Mouse (Mus musculus): ENCODE results near the gene Zfp800. TPM values are rescaled to one million over a fixed set of nuclear protein-coding genes. Genes with fewer than 3 reads are reported as not detected.

The Zfp800 gene
- polyA plus RNA-seq, 1 experiment: 3.0 TPM

DNA sequence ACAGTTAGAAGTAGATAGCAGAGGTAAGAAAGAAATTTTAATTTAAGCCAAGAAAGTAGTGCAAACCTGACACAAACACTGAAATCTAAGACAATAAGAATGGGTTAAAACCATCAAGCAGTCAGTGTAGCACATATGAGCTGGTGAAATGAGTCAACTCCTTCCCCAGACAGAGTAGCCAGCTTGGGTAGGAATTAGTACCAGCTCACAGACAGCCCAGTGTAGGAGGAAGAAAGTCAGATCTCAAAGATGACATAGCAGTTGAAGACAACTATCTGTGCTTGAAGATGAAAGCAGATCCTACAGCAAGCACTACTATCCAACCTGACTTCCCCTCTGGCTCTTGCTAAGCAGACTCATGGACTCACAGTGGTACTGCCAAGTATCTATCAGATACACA lies 145.0 kb downstream of the Zfp800 start:
- Histone ChIP-seq H3K4me3 (replicated peaks; ENCODE audit: extremely low read depth, low read depth, low read length) (no peak overlapping the region), H3K4me1 (ENCODE audit: control insufficient read depth, insufficient read depth, low read length) (no peaks in the 10 kb centered on the region)
- no peak for TF ChIP-seq CTCF (IDR thresholded peaks at IDR 0.05; ENCODE audit: insufficient read depth, low read length)
- TF ChIP-seq POLR2A (IDR thresholded peaks at IDR 0.05; ENCODE audit: borderline replicate concordance, extremely low read depth, low read depth, low read length): no peak
- DNase-seq: no peak

DNA sequence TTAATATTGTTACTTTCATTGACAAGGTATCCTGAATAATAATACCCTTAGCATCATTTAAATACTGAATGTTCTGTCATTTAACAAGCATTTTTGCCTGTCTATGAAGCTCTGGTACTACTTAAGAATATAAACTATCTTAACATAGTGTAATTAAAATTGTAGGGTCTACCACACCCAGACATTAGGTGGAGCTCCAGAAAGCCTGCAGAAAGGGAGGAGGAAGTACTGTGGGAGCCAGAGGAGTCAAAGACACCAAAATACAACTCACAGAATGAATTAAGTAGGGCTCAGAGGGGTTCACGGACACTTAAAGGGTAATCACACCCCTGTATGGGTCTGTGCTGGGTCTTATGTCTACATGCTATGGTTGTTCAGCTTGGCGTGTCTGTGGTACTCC lies 149.6 kb downstream of the Zfp800 start:
- WGBS: 92% methylated on average over 2 of the region's 2 CpGs
- no peak for DNase-seq
- Histone ChIP-seq H3K4me3 (replicated peaks; ENCODE audit: extremely low read depth, low read depth, low read length) (no peak overlapping the region), H3K4me1 (ENCODE audit: control insufficient read depth, insufficient read depth, low read length) (no peaks in the 10 kb centered on the region)
- TF ChIP-seq POLR2A (IDR thresholded peaks at IDR 0.05; ENCODE audit: borderline replicate concordance, extremely low read depth, low read depth, low read length) (no peak), CTCF (IDR thresholded peaks at IDR 0.05; ENCODE audit: insufficient read depth, low read length) (no peak)

DNA sequence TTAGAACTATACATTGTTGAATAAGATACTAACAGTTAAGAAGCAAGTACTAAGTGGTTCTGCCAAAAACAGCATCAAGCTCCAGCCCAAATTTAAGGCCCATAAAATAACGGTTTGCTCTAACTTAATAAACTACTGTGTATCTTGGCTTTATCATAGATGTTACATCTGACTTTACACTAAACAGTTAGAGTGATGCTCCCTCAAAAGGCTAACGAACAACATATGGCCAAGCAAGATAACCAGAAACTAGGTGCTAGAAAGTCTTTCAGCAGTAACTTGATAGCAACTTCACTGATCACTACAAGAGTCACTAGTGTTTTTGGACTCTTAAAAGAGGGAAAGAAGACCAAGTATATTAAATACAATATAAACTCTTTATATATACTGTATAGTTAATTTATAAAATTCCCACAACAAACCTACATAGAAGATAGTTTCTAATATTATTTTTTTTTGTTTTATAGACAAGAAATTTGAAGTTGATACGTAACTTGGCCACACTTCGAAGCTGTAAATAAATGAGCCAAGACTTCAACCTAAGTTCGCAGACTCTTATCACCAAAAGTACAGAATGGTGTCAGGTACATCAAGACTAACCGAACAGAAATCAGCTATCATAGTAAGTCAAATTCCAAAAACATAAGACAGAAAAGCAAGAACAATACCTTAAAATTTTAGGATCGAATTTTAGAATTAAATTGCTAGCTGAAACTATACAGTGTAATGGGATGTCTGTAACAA lies 165.0 kb downstream of the Zfp800 start:
- TF ChIP-seq CTCF (IDR thresholded peaks at IDR 0.05; ENCODE audit: insufficient read depth, low read length) (no peak), POLR2A (IDR thresholded peaks at IDR 0.05; ENCODE audit: borderline replicate concordance, extremely low read depth, low read depth, low read length) (no peak)
- no peak for DNase-seq
- Histone ChIP-seq H3K4me1 (ENCODE audit: control insufficient read depth, insufficient read depth, low read length) (no peaks in the 10 kb centered on the region), H3K4me3 (replicated peaks; ENCODE audit: extremely low read depth, low read depth, low read length) (no peak overlapping the region)
- WGBS: 94% methylated on average over 7 of the region's 7 CpGs

DNA sequence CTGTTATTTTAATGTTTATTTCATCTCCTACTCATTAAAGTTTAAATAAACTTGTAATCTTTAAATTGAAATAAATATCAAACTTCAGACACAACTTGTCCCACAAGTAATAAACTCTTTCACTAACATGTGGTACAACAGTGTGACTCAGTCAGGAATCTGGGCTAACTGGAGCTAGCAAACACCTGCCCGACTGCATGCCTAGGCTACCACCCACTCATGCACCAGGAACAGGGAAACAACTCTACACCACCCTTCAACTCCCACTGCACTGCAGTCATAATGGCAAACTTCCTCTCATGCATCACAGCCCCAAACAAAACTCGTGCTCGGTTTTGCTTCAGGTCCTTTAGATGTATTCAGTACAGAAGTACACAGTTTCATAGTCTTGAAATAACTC lies 169.7 kb downstream of the Zfp800 start:
- WGBS: 69% methylated on average over 3 of the region's 3 CpGs
- no peak for DNase-seq
- Histone ChIP-seq H3K4me1 (ENCODE audit: control insufficient read depth, insufficient read depth, low read length) (no peaks in the 10 kb centered on the region), H3K4me3 (replicated peaks; ENCODE audit: extremely low read depth, low read depth, low read length) (no peak overlapping the region)
- TF ChIP-seq POLR2A (IDR thresholded peaks at IDR 0.05; ENCODE audit: borderline replicate concordance, extremely low read depth, low read depth, low read length) (no peak), CTCF (IDR thresholded peaks at IDR 0.05; ENCODE audit: insufficient read depth, low read length) (no peak)

DNA sequence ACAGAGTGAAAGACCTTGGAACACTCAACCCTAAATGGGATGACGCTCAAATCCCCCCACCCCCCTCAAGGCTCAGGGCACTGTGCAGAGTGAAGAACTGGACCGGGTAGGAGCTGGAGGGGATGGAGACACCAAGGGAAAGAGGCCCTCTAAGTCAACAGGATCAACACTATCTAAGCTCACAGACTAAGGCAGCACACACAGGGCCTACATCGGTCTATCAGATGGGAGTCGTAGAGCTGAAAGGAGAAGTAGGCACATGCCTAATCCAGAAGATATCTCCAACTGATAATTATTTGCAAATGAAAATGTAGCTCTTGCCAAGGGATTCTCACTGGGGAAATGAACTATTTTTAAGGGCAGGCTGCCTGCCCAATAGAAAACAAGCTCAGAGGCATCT lies 176.8 kb downstream of the Zfp800 start:
- H3K4me3 ChIP-seq (replicated peaks; ENCODE audit: extremely low read depth, low read depth, low read length): no peak overlapping the region
- no peak for DNase-seq
- TF ChIP-seq CTCF (IDR thresholded peaks at IDR 0.05; ENCODE audit: insufficient read depth, low read length) (no peak), POLR2A (IDR thresholded peaks at IDR 0.05; ENCODE audit: borderline replicate concordance, extremely low read depth, low read depth, low read length) (no peak)
- 89% methylated on average over 4 of the region's 4 CpGs for WGBS
- H3K4me1 ChIP-seq (ENCODE audit: control insufficient read depth, insufficient read depth, low read length): no peaks in the 10 kb centered on the region

DNA sequence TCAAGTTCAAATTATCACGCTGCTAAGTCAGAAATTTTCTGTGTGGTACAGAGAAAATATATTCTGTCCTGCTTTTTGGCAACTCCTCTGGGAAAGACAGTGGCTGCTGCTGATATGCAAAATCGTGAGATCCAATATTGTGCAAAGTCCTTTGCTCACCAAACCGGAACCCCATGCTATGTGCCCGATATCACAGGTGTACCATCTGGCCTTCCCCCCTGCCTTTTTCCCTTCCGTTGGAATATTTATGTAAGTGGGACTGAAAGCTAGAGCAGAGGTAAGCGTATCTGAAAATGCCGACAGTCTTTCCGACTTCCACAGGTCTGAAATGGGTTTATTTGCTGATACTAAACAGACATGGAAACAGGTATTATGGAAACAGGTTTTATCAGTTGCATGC lies 179.4 kb downstream of the Zfp800 start:
- H3K4me1 ChIP-seq (ENCODE audit: control insufficient read depth, insufficient read depth, low read length): no peaks in the 10 kb centered on the region
- TF ChIP-seq CTCF (IDR thresholded peaks at IDR 0.05; ENCODE audit: insufficient read depth, low read length) (no peak), POLR2A (IDR thresholded peaks at IDR 0.05; ENCODE audit: borderline replicate concordance, extremely low read depth, low read depth, low read length) (no peak)
- WGBS: 88% methylated on average over 8 of the region's 8 CpGs
- H3K4me3 ChIP-seq (replicated peaks; ENCODE audit: extremely low read depth, low read depth, low read length): no peak overlapping the region
- DNase-seq: no peak

DNA sequence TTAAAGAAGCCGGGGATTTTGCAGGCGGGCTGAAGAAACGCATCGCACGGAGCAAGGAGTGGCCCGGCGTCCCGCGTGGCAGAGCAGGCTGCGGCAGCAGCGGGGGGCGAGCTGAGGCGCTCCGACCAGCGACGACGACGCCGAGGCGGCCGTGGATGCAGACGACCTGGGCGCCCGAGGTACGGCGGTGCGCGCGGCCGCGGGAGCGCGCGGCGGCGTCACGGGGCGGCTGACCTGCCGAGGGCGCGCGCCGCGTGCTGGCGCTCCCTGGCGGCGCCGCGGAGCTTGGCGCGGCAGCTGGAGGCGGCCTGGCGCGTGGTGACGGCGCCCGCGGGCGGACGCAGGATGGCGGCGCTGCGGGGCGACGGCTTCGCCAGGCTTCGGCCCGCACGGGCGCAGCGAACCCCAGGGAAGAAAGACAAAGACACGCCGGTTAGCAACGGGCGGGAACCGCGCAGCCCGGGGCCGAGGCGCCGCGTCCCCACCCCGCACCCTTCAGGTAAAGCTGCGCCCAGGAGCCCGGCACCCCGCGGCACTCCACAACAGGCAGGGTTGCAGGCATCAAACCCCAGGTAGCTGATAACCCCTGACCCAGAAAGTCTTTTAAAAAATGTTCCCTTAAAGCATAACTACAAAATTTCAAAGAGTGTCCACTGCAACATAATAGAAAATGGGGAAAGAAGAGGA lies 182.4 kb downstream of the Zfp800 start:
- Histone ChIP-seq H3K4me3 (replicated peaks; ENCODE audit: extremely low read depth, low read depth, low read length) (peak overlapping the region; percentile 77), H3K4me1 (ENCODE audit: control insufficient read depth, insufficient read depth, low read length) (no peaks in the 10 kb centered on the region)
- TF ChIP-seq CTCF (IDR thresholded peaks at IDR 0.05; ENCODE audit: insufficient read depth, low read length): no peak
- no peak for TF ChIP-seq POLR2A (IDR thresholded peaks at IDR 0.05; ENCODE audit: borderline replicate concordance, extremely low read depth, low read depth, low read length)
- DNase-seq: peak; percentile 45
- 1% methylated on average over 87 of the region's 87 CpGs for WGBS

DNA sequence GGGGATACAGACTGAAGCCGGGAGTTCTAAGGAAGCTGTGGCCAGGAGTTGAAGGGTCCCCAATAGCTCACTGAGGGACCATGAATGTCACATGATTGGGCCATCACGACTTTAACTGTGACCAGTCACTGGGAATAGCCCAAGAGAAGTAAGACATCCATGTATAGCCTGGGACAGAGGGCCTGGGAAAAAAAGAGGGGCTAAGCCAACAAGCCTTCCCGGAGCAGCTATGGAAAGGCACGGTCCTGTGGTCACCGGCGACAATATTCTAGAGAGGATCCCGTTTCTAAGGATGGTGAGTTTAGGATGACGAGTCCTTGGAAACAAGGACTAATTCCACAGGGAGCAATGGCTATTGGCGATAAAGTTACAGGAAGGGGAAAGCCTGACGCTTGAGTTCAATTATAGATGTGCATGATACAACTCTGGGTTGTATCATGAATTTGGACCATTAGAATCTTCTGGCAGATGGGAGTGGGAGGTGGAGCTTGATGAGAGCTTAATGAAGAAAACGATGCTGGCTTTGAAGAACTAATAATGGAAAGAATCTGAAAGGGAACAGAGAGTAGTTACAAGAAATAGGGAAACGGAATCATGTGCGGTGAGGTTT lies 183.0 kb downstream of the Zfp800 start:
- Histone ChIP-seq H3K4me3 (replicated peaks; ENCODE audit: extremely low read depth, low read depth, low read length) (peak overlapping the region; percentile 77), H3K4me1 (ENCODE audit: control insufficient read depth, insufficient read depth, low read length) (no peaks in the 10 kb centered on the region)
- 53% methylated on average over 13 of the region's 13 CpGs for WGBS
- no peak for DNase-seq
- TF ChIP-seq CTCF (IDR thresholded peaks at IDR 0.05; ENCODE audit: insufficient read depth, low read length) (no peak), POLR2A (IDR thresholded peaks at IDR 0.05; ENCODE audit: borderline replicate concordance, extremely low read depth, low read depth, low read length) (no peak)

DNA sequence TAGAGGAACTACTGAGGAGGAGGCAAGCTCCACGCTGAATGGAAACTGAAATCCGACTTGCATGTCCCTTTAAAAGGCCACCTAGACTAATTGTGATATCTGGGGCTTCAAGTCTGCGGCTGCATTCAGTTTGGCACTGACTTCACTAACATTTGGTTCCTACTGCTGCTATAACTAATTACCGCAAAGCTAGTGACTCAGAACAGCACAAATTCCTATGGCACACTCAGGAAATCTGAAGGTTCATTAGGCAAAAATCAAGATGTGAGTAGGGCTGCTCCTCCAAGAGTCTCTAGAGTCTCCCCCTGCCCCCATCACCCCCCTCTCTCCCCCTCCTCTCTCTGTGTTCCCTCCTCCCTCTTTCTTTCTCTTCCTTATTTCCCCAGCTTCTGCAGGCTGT lies 194.4 kb downstream of the Zfp800 start:
- 54% methylated on average over 4 of the region's 4 CpGs for WGBS
- H3K4me3 ChIP-seq (replicated peaks; ENCODE audit: extremely low read depth, low read depth, low read length): no peak overlapping the region
- no peak for DNase-seq
- no peaks in the 10 kb centered on the region for H3K4me1 ChIP-seq (ENCODE audit: control insufficient read depth, insufficient read depth, low read length)
- TF ChIP-seq POLR2A (IDR thresholded peaks at IDR 0.05; ENCODE audit: borderline replicate concordance, extremely low read depth, low read depth, low read length): no peak
- TF ChIP-seq CTCF (IDR thresholded peaks at IDR 0.05; ENCODE audit: insufficient read depth, low read length): no peak
